Mouse (Mus musculus) frontal cortex, postnatal 36 days (tissue): Measurements from ENCODE around the gene Amz2.

Experiments used
- DNase-seq, 2 experiments: peaks; one replicate each; pipeline ENCODE4 v3.0.0; 2022; ENCODE audit warnings: low spot score in 2 of 2

Gene Amz2

DNA sequence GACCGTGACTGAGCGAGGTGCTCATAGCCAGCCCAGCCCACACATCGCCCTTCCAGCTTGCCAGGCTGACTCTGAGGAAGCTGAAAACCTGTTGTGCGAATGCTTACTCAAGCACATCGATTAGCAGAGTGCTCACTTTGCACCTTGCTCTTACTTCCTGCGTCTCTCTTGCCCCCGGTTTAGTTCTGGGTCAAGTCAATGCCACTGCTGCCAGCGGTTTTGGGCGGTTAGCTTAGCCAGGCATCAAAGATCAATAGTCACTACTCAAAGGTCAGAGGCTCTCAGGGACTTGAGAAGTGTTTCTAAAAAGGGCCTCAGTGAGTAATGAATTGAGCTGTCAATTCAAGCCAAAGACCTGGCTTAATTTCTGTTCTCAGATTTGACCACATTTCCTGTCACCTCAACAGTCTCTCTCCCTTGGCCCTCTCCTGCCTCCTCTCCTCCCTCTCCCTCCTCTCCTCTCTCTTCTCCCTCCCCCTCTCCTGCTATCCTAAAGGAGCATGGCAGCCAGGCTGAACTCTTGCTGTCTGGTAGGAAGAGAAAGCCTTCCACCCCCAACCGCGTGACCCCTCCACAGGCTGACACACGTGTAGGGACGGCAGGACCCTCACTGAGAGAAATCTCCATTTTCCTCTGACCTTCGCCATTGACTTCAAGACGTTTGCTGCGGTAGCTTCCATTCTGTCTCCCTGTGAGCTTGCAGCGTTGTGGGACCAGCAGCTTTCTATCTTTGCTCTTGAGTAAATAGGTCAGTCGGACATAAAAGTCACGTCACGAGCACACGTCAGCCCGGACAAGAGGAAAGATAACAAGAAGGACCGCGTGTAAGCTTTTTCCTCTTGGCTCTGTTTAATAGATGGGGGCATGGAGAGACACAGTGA, 69.4 kb downstream of the Amz2 start:
- no peak for DNase-seq

DNA sequence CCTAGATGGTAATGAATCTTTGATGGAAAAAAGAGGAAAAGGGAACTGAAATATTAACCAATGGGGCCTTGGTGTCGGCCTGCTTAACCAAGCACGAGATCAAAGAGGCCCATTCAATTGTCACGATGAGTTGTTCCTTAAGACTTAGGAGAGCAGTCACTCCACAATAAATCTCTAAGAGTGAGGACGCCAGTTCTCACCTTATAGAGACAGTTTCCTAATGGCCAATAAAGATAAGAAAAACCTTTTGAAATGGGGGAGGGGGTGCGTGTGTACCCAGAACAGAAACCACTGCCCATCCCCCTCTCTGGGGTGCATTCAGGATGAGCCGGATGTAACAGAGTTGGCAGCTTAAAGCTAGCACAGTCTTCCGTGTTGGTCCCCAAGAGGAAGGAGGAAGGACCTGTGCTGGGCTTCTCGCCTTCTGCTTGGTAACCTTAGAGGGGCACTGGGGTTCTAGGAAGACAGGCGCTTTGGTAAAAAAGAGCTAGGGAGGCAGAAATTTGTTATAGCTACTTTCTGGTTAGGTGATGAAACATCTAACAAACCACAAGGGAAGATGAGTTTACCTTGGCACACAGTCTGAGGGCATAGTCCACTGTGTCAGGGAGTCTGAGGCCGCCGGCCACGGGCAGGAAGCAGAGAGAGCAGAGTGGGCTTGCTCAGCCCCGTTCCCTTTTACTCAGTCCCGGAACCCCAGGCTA, 70.2 kb downstream of the Amz2 start:
- DNase-seq, result no peak

DNA sequence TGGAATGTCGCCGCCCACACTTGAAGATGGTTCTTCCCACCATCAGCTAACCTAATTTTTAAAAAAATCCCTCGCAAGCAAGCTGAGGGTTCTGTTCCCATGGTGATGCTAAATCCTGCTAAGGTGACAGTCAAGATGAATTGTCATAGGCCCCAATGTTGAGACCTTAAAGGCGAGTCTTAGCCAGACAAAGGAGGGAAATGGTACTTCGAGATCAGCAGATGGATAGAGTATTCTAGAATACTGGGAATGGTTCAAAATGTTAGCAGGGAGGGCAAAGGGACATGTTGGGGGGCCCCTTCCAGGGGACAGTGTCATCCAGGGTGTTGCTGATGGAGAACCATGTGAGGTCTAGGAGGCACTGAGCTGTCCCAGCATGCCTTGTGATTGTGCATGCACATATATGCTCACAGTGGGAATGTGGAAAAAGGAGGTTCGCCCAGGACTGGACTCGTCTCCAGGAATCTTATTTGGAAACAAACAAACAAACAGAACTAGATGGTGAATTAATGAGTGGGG, 70.8 kb downstream of the Amz2 start:
- DNase-seq, result no peak

DNA sequence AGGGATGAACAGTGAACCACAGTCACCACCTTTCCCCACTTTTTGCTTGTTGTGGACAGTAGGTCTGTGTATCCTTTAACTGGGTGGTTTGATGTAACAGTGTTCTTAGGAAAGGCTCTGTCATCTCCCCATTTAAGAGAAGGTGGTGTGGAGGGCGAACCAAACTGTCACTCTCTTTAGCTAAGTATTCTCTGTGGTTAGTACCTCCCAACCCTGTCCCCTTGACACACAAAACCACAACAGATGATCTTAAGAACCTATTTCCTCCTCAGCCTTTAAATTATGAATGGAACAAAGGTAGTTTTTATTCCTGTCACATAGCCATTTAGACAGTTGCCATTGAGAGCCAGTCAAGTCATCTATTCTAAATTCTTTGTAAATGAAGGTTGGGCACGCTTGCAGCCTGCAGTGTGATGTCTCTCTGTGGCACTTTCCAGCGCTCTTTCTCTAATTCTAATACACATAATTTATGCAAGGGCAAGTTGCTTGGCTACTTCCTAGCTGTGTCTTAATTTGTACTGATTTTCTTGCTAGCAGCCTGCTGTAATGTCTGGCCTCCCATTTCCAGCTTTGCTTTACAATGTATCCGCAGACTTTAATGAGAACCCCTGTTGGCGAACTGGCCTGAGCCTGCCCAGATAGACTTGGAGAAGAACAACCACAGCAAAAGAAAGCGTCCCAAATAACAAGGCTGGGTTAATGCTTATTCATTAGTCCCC, 71.4 kb downstream of the Amz2 start:
- DNase-seq, result no peak

DNA sequence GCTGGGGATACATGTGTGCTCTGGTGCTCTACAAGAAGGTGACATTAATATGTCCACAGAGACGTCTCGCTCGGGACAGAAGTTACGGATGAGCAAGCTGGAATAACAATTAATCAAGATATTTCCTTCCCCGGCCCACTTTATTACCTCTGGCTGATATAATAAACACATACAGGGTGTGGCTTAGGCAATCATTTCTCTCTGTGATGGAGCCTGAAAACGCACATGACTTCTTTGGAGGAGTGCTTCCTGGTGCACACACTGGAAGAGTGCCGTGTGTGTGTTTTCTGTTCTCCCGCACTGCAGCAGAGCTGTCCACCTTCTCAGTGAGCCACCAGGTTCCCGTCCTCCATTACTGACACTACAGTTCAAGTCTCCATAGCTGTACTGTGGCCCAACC, 72.2 kb downstream of the Amz2 start:
- DNase-seq, result no peak

DNA sequence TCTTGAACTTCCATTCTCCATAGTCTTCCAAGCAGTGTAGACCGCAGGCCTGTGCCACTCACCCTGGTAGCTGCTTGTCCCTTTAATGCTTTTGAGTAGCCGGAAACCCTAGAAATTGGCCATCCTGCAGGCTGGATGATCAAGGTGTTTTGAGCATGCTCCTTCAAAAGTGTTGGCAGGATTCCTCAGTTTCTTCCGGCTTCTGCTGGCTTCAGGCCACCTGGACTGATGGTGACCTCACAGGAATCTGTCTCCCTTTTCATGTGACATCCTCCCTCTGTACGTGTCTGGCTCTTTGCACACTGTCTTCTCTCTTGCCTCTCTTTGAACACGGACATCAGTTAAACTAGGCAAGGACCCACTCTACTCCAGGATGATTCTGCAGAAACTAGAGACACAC, 74.5 kb downstream of the Amz2 start:
- no peak for DNase-seq
